Mouse (Mus musculus): ENCODE measurements around the gene Cip2a. TPM values are rescaled to one million over a fixed set of nuclear protein-coding genes. Genes with fewer than 3 reads are reported as not detected.

Gene Cip2a
- polyA plus RNA-seq, 1 experiment from 2014 or later, result 1.5 TPM

DNA sequence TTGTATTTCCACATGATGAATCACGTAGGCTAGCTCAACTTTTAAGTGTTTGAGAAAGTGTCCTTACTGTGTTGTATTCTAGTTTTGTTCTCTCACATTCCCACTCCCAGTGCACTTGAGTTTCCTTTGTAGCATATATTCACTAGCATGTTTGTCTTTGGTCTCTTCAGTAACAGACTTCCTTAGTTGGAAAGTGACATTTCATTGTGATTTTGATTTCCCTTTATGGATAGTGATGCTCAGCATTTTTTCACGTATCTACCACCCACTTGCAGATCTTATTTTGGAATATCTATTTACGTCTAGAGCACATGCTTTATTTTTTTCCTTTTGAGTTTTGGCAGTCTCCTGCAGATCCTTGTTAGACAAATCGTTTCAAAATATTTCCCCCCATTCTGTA lies 43.8 kb downstream of the Cip2a start:
- DNase-seq (ENCODE audit: low spot score) (no peak), ATAC-seq (no peak)
- TF ChIP-seq EP300 (IDR thresholded peaks at IDR 0.05) (no peak), CTCF (IDR thresholded peaks at IDR 0.05) (no peak)
- WGBS, result 52% methylated on average over 4 of the region's 4 CpGs
- Histone ChIP-seq H3K9me3 (ENCODE audit: low read length) (no peaks in the 10 kb centered on the region), H3K27me3 (replicated peaks; ENCODE audit: insufficient read depth, low read length) (no peaks in the 10 kb centered on the region), H3K9ac (replicated peaks; ENCODE audit: low read depth) (no peak overlapping the region), H3K27ac (ENCODE audit: low read length) (no peak overlapping the region), H3K36me3 (ENCODE audit: insufficient read depth, low read length) (no peaks in the 10 kb centered on the region), H3K4me1 (ENCODE audit: insufficient read depth, low read depth, low read length) (no peaks in the 10 kb centered on the region), H3K4me3 (ENCODE audit: low read depth, low read length) (no peak overlapping the region), H3K4me2 (replicated peaks; ENCODE audit: low read depth, low read length) (no peak overlapping the region)

GRCm38 (mm10) chr16:49040554-49041221 lies 46.7 kb downstream of the Cip2a start:
- WGBS, result 48% methylated on average over 3 of the region's 3 CpGs
- no peaks in the 10 kb centered on the region for H3K27me3 ChIP-seq (replicated peaks; ENCODE audit: insufficient read depth, low read length)
- H3K36me3 ChIP-seq (ENCODE audit: insufficient read depth, low read length), result no peaks in the 10 kb centered on the region
- TF ChIP-seq CTCF (IDR thresholded peaks at IDR 0.05), result no peak
- TF ChIP-seq EP300 (IDR thresholded peaks at IDR 0.05), result no peak
- no peaks in the 10 kb centered on the region for H3K9me3 ChIP-seq (ENCODE audit: low read length)
- no peak overlapping the region for H3K4me3 ChIP-seq (ENCODE audit: low read depth, low read length)
- no peak overlapping the region for H3K9ac ChIP-seq (replicated peaks; ENCODE audit: low read depth)
- H3K4me2 ChIP-seq (replicated peaks; ENCODE audit: low read depth, low read length), result no peak overlapping the region
- no peaks in the 10 kb centered on the region for H3K4me1 ChIP-seq (ENCODE audit: insufficient read depth, low read depth, low read length)
- peak; percentile 20 for DNase-seq (ENCODE audit: low spot score)
- no peak overlapping the region for H3K27ac ChIP-seq (ENCODE audit: low read length)
- ATAC-seq, result no peak

GRCm38 (mm10) chr16:49049214-49049613 lies 55.2 kb downstream of the Cip2a start:
- H3K4me1 ChIP-seq (ENCODE audit: insufficient read depth, low read depth, low read length), result no peaks in the 10 kb centered on the region
- no peaks in the 10 kb centered on the region for H3K9me3 ChIP-seq (ENCODE audit: low read length)
- no peak for TF ChIP-seq EP300 (IDR thresholded peaks at IDR 0.05)
- no peak for TF ChIP-seq CTCF (IDR thresholded peaks at IDR 0.05)
- no peak overlapping the region for H3K4me2 ChIP-seq (replicated peaks; ENCODE audit: low read depth, low read length)
- H3K4me3 ChIP-seq (ENCODE audit: low read depth, low read length), result no peak overlapping the region
- ATAC-seq (no peak), DNase-seq (ENCODE audit: low spot score) (no peak)
- no peaks in the 10 kb centered on the region for H3K27me3 ChIP-seq (replicated peaks; ENCODE audit: insufficient read depth, low read length)
- H3K36me3 ChIP-seq (ENCODE audit: insufficient read depth, low read length), result no peaks in the 10 kb centered on the region
- H3K27ac ChIP-seq (ENCODE audit: low read length), result no peak overlapping the region
- H3K9ac ChIP-seq (replicated peaks; ENCODE audit: low read depth), result no peak overlapping the region

- no peak for TF ChIP-seq CTCF (IDR thresholded peaks at IDR 0.05)
- TF ChIP-seq EP300 (IDR thresholded peaks at IDR 0.05), result no peak
- H3K36me3 ChIP-seq (ENCODE audit: insufficient read depth, low read length), result no peaks in the 10 kb centered on the region
- no peak within 1 kb of the TSS for H3K9ac ChIP-seq (replicated peaks; ENCODE audit: low read depth)
- no peak within 1 kb of the TSS for H3K4me3 ChIP-seq (ENCODE audit: low read depth, low read length)
- H3K9me3 ChIP-seq (ENCODE audit: low read length), result no peaks in the 10 kb centered on the region
- no peaks in the 10 kb centered on the region for H3K4me1 ChIP-seq (ENCODE audit: insufficient read depth, low read depth, low read length)
- H3K4me2 ChIP-seq (replicated peaks; ENCODE audit: low read depth, low read length), result no peak within 1 kb of the TSS
- DNase-seq (ENCODE audit: low spot score) (no peak), ATAC-seq (no peak)
- no peaks in the 10 kb centered on the region for H3K27me3 ChIP-seq (replicated peaks; ENCODE audit: insufficient read depth, low read length)
- H3K27ac ChIP-seq (ENCODE audit: low read length), result no peak within 1 kb of the TSS
- WGBS, result 100% methylated on average over 1 of the region's 1 CpGs
Observed at GRCm38 (mm10) chr16:49057186-49057585, 63.2 kb downstream of the Cip2a start, which contains the start of gene Myh15. Gene Myh15 (plus strand): TSS chr16:49057486.

Other genes starting within 250 kb of the Cip2a start
- 0.16 TPM in 1 of 2 replicates, not detected in the other for gene Trat1, start 222.2 kb upstream of the Cip2a start, polyA plus RNA-seq (2015; fragmentation: Nextera tagmentation; extraction: Ambion mirVana)
- gene Retnlb, start 177.3 kb upstream of the Cip2a start, polyA plus RNA-seq (2015; fragmentation: Nextera tagmentation; extraction: Ambion mirVana), result 0.20 and 0.42 TPM in 2 replicates
- 693 and 1,146 TPM in 2 replicates for gene Retnla, start 151.6 kb upstream of the Cip2a start, polyA plus RNA-seq (2015; fragmentation: Nextera tagmentation; extraction: Ambion mirVana)
- gene Retnlg, start 121.6 kb upstream of the Cip2a start, polyA plus RNA-seq (2015; fragmentation: Nextera tagmentation; extraction: Ambion mirVana), result 41.2 and 51.3 TPM in 2 replicates
- 5.9 and 7.5 TPM in 2 replicates for gene Dzip3, start within 50 bp of the Cip2a start, polyA plus RNA-seq (2015; fragmentation: Nextera tagmentation; extraction: Ambion mirVana)
- gene Myh15, start 63.3 kb downstream of the Cip2a start, polyA plus RNA-seq (2015; fragmentation: Nextera tagmentation; extraction: Ambion mirVana), result not detected in 2 replicates

Measured in lung, postnatal 0 days (tissue).